Mouse (Mus musculus): ENCODE data around the gene Rsph1.

Gene Rsph1

GRCm38 (mm10) chr17:31208654-31209053 is 68.5 kb downstream of the Rsph1 start:
- no peak for DNase-seq (ENCODE audit: low spot score)

- peak; percentile 43 for DNase-seq (ENCODE audit: low spot score)
These were observed 69.3 kb downstream of the Rsph1 start, which contains the start of gene Ubash3a for GRCm38 (mm10) chr17:31207771-31208334. Gene Ubash3a (plus strand): TSS chr17:31207873.
